Mouse (Mus musculus): ENCODE results near the gene 1600014C23Rik.

Gene 1600014C23Rik

DNA sequence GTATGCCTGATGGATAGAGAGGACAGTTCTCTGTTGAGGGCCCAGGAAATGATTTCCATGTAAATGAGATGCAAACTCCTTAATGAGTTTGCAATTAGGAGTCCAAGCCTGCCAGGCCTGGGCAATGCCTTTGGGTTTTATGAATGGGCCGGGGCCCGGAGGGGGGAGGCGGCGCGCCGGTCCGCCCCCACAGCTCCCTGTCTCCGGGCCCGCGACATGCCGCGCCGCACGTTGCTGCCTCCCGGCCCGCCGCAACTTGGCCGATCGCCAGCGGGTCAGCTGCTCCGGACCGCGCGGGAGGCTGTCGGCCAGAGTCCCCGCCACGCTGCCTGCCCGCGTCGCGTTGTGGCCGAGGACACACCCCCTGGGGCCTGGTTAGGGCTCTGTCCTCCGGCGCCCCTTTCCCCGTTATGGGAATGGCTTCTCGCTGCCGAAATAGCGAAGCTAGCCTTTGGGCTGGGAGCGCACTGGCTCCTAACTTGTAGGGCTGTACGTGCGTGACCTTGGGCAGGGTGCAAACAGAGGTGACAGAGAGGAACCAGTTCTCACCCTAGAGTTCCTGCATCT lies at the start of gene 1600014C23Rik:
1600014C23Rik (minus strand) TSS at position 110 of the 567 bp plus-strand sequence.
- DNase-seq: peak; percentile 73

DNA sequence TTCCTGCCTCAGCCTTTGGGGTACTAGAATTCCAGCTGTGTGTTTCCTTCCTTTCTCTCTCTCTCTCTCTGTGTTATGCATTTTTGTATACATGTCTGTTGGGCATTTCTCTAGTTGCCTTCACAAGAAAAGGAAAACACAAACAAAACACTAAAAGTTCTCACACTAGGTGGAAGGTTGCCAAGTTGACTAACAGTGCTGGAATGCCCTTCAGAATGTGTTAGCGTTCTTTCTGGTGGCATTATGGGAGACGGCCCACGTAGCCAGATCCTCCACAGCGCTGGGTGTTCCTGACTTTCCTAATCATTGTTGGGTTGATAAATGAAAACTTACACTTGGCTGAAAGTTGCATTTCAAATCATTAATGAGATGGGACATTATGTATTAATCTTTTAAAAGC lies 44.8 kb upstream of the 1600014C23Rik start:
- DNase-seq: no peak

DNA sequence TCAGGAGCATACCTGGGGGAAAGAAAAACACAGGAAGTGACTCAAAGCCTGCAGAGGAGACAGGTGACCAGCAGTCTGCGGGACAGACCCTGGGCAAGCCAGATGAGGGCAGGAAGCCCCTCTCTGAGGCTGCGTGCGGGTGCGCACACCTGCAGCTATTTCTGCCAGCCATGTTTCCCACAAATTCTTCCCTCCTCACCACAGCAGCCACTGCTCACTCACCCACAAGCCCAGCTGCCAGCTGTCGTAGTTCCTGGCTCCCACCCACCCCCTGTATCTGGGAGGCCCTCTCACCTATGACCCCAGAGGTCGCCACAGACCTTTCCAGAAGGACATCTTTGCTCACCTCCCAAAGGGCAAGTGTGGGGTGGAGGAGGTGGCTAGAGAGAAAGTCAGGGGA lies 43.8 kb upstream of the 1600014C23Rik start:
- no peak for DNase-seq

DNA sequence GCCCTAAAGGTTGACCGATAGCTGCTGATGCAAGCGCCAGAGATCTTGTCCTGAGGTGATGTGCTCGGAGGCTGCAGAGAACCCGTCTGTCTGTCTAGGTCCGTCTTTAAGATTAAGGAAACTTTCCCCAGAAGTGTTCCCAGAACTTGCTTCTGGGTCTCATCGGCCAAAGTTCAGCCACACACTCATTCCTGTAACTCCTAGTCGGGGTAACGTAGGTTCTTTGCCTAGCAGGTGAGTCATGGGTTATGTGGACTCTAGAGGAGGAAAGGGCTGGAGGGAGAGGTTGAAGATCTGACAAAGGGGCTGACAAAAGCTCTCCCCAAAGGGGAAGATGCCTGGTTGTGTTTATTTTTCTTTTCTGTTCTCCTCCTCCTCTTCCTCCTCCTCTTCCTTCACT lies 42.5 kb upstream of the 1600014C23Rik start:
- DNase-seq: no peak

DNA sequence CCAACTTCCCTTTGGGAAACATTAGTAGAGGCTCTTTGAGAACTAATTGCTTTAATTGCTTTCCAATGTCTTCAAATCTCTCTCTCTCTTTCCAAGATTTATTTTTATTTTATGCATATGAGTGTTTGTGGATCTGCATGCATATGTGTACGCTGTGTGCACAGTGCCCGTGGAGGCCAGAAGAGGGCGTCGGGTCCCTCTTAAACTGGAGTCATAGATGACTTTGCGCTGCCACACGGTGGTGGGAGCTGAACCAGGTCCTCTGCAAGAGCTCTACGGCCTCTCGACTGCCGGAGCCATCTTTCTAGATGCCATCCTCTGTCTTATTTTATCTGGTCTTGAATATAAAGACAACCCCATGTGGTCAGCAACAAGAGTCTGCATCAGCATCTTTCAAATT lies 41.8 kb upstream of the 1600014C23Rik start:
- no peak for DNase-seq

DNA sequence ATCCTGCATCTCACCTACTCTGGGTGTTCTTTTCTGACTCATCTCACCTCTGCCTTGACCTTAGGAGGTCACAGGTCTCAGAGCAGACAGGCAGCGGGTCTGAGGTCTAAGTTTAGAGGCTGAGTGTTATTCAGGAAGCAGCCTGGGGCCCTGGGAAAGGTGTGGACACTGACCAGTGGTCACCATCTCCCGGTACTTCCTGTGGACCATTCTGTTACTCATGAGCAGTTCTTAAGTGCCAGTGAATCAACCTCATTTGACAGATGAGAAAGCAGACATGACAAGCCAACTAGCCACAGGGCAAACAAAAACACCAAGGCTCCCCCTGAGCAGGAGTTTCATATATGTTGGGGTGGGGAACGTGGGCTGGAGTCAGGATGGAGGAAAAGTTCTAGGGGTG lies 38.9 kb upstream of the 1600014C23Rik start:
- no peak for DNase-seq

DNA sequence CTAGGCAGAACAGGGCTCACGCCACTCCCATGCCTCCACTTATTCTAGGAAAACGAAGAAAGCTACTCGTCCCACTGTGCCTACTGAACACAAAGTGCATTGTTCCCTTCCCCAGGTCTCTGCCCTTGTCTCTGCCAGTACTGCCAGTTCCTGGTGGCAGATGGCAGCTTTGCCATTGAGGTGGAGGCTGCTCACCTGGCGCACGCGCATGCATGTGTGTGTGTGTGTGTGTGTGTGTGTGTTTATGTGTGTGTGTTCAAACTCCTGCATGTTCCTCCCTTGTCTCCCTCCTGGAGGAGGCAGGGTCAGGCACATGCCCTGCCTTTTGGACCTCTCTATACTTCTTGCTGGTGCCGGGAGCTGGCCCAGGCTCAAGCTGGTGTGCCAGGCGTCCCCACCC lies 38.5 kb upstream of the 1600014C23Rik start:
- DNase-seq: no peak

DNA sequence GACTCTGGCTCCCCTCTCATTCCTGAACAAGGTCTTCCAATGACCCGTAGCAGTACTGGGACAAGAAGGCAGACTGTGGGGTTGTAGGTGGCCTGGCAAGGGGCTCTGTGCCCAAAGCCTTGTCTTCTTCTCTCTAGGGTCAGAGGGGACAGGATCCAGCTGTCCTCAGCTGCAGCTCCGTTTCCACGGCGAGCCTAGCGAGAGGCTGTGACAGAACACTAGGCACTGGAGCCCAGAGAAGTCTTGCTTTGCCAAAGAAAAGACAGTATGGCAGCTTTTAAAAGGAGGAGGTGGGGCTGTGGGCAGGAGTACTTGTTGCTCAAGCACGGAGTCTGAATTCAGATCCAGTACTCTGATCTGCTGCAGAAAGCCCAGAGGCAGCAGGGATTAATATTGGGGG lies 36.8 kb upstream of the 1600014C23Rik start:
- DNase-seq: no peak

DNA sequence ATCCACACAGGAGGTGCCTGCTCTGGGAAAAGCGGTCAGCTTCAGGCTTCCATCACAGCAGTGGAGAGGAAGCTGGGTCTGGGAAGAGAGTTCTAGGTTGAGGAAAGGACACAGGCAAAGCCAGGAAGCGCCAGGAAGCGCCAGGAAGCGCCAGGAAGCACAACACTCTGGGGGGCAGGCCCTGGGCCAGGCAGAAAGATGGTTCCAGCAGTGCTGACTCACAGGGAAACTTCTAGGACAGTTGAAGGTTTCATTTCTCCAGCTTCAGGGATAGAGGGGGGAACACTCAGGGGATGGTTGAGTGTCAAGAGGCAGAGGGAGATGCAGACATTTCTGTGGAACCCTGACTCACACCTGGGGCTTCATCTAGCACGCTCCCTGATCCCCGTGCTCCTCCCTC lies 36.2 kb upstream of the 1600014C23Rik start:
- no peak for DNase-seq

DNA sequence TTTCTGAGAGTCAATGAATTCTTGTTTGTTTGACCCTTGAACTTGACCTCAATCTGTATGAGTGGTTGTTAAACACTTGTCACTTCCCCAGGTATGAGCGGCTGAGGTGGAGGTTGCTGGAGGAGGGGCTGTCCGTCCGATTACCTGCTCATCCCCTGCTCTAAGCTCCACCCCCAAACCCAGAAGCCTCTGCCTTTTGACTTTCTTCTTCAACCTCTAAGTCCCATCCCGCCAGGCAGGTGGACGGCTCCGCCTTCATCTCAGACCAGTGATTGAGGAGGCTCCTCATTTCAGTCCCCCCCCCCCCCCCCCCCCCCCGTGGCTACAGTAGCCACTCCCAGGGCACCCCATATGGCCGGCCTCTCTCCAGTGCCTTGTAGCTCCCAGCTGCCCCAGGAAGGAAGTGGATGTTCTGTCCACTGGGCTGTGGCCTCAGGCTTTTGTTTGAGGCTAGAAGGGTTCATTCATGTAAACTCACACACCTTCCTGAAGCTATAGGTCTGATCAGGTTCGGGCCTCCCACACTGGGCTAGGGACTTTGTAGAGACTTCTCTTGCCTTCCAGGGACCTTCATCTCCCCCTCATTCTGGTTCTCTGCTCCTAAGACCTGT lies 34.0 kb upstream of the 1600014C23Rik start:
- DNase-seq: no peak

DNA sequence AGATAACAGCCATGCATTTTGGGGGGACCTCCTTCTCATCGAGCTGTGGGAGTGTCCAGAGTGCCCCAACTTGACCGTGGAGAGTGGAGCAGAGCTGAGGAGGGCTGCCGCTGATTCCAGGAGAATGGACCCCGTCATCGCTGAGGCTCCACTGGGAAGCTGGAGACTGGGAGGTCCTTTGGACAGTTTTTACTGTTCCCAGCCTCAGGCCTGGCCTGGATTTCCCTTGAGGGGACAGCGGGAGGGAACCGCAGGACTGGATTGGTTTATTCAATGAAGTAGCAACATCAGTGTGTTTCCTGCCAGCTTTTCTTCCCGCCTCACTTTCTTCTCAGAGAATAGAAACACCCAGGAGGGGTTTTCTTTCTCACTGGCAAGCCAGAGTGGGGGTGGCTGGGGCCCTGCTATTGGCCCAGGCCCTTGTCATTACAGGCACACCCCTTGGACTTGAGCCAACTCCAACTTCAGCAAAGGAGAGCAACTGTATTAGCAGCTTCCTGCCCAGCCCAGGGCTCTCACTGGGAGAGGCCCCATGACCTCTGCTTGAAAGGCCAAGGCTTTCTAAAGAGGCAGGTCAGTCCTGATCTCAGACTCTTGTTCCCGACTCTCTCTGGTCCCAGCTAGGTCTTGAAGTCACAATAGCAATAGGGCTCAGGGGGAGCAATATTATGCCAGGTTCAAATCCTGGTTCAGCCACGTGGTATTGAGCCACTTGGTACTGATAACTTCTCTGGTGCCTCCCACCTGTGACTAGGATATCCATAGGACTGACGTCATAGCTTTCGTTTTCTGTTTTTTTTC lies 33.3 kb upstream of the 1600014C23Rik start:
- peak; percentile 89 for DNase-seq

DNA sequence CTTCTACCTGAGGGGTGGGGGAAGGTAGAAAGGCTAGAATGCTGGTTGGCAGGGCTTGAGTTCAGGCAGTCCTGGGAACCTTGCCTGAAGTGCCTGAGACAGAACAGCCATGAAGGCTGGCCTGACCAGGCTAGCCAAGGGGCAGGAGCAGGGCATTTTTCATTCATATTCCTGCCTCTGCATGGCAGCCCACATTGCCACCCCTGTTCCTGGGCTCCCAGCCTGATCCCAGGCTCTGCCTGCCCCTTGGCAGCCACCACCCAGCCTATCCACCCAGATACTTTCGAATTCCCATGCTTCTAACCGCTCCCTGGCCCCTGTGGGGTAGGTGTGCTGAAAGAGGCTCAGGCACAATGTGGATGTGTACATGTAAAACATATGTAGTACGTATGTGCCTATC lies 32.3 kb upstream of the 1600014C23Rik start:
- DNase-seq: no peak

DNA sequence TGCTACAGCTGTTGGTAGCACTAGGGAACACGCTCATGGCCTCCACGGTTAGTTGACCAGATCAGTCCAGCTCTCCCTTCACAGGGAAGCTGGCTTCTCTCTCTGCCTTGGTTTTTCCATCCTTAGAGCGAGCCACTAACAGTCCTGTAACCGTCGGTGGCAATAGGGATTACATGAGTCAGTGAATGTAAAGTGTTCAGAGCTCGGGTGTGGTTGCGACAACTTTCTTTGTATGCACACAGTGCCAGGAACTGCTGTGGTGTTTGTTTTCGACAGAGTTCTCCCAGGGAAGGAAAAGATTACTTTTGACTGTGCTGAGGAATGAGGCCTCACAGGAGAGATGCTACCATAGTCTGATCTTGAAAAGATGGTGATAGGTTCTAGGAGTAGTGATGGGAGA lies 29.5 kb upstream of the 1600014C23Rik start:
- DNase-seq: no peak

DNA sequence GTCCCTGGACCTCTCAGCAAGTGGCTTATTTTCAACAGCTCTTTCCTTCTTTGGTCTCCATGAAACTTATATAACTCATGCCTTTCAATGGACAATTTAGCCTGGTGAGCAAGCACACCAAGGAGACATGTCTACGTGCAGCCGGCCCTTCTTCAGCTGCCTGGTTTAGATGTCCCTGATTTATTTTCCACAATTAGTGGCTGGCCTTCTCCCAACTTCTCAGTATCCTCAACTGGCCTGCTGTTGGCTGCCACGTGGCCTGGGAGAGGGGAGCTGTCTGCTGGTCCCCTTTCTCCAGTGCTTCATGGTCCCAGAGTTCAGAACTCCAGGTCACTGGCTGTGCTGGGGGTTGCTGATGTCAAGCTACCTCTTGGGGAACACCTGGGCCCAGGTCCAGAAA lies 28.3 kb upstream of the 1600014C23Rik start:
- DNase-seq: no peak

DNA sequence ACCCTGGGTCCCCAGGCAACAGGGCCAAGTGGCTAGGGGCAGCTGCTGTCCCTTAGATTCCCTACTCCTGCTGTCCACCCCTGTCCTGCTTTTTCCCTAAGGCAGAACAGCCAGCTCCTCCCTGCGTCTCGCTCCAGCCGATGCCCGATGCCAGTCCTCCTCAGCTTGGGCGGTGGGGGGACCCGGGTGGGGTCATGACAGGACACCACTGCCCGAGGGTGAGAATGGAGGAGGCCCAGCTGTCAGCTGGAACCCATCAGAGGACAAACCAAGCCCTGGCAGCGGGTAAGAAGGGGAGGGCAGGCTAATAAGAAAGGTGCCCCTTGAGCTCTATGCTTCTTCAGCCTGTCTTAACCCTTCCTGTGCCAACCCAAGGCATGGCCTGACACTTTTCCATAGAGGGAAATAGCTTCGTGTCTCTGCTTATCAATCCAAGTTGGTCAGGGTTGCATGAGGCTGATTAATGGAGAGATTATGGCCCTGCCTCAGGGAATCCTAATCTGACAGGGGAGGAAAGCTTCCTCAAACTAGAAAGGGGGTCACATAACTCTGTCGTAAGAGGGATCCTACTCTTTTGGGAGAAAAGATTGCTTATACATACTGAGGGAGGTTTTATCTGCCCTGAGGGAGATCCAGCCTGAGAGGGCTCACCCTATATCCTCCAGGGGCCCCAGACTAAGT lies 27.5 kb upstream of the 1600014C23Rik start:
- no peak for DNase-seq

DNA sequence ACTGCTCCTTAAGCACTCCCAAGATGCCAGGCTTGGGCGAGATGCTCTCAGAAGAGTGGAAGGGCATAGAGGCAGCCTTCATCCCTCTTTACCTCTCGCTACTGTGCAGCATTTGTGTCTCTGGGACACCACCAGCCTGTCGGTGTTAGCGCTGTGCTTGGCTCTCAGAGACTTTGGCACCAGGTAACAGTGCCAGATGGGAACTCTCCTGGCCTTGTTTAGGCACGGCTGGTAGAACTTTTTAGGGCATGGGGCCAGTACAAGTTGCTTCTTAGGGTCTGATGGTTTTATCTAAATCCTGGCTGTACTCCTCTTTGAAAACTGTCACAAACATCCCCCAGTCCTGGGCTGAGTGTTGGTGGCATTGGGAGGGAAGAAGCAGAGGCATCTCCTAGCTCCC lies 26.1 kb upstream of the 1600014C23Rik start:
- no peak for DNase-seq

DNA sequence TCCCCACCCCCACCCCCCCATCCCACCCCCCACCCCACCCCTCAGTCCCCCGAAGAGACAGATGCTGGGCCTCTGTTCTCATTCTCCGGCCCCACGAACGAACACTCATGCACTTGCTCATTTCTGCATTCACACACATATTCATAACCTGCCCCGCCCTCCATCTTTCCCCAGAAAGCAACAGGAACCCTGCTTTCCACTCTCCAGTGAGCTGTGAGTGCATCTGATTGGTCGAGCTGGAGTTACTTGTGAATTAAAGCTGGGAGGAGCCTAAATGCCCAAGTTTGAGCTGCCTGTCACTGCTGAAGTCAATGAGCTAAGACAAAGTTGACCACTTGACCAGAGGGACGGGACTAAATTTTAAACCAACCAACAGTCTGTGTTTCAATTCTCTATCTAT lies 25.2 kb upstream of the 1600014C23Rik start:
- DNase-seq: no peak

DNA sequence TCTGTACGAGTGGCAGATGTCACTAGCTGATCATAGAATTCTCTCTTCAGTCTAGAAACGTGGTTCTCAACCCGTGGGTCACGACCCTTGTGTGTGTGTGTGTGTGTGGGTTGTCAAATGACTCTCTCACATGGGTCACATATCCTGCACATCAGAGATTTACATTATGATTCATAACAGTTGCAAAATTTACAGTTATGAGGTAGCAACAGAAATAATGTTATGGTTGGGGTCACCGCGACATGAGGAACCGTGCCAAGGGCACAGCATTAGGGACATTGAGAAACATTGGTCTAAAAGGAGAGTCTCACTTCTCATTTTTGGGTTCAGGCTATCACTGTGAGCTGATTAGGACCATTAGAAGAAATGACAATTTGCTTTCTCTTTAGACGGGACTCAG lies 24.3 kb upstream of the 1600014C23Rik start:
- DNase-seq: no peak

DNA sequence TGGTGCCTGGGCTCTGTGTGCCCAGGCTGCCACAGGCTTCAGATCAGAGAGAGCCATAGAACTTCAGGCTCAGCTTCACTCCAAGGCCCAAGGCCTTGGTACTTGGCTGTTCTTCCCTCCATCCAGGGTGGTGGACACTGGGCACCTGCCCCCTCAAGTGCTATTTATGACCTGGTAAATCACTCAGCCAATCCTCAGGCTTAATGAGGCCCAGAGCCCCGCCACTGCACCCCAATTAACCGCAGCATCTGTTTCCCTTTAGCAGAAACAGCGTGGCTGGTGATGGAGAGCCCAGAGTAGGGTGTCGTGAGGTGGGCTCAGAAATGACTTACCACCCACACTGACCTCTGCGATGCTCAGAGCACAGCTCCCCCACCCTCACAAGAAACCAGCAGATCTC lies 23.2 kb upstream of the 1600014C23Rik start:
- no peak for DNase-seq

DNA sequence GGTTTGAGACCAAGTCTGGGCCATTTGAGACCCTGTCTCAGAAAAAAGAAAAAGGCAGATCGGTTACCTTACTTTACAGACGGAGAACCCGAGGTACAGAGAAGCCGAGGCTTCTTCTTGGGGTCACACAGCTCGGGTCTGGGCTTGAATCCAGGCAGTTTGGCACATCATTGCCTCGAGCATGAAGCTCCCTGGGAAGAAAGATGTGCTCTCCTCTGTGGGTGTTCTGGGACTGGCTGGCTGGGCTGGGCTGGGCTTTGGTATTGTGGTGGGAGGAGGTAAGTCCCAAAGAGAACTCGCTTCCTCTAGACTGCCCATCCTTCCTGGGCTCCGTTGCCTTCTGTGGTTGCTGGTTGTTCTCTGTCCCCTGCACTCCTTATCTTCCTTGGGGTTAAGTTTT lies 22.7 kb upstream of the 1600014C23Rik start:
- DNase-seq: no peak

DNA sequence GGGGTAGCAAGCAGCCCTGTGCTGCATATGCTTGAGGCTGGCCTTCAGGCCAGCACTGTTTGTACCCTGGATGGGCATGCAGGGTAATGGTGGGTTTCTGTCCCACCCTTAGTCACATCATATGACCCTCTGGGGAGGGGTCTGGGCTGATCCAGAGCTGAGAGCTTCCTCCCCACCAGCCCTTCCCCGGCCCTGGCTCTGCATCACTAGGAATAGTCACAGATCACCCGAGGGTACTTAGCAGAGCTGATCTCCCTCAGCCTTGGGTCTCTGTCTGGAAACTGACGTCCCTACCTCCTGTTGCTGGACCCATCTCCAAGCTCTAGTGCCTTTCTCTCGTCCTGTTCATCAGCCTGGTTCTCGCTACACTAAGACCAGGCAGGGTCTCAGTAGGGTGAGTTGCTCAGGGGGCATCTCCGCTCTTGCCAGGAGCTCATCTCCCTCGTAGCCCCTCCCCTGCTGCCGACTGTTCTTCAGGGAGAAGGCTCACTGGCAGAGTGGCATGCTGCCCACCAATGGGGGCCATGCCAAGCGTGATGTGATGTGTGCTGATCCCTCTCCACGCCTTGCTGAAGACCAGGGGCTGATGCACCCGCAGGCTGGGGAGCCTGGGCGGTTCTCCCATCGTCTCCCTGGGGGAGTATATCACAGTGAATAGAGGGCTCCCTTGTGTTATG lies 20.7 kb upstream of the 1600014C23Rik start:
- peak; percentile 84 for DNase-seq

DNA sequence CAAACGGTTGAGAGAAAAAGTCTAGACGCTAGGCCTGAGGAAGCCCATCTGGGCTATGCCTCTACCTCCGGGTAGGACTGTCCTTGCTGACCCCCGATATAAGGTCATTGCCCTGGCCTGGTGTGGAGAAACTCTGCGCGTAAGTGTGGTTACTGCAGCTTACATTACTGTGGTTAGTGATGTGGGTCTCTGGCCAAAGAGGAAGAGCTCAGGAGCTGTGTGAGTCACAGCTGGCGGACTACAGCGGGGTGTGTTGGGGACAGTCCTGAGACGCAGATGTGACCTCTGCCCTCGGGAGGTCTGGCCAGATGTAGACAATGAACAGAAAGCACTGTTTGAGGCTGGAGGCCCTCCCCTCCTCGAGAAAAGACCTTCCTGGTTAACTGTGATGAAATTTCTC lies 19.0 kb upstream of the 1600014C23Rik start:
- DNase-seq: peak; percentile 42

DNA sequence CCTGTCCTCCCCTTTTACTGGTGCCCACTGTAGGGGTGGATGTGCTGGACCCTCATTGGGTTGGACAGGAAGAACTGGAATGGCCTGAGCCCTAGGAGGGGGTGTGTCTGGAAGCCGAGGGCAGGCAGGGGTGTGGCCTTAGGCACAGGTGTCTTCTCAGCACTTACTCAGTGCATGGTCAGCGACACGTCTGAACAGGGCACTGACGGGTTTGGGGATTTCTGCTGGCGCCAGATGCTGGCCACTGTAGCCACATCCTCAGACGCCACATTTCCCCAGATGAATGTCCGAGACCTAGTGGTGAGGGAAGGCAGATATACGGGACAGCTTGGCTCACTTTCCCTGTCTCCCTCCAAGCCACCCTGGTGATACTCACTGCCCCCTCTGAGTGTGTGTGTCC lies 18.4 kb upstream of the 1600014C23Rik start:
- no peak for DNase-seq

Data from layer of hippocampus, adult 9-11 months (tissue).